Mouse (Mus musculus): ENCODE data around the gene Tnnc1. TPM values are rescaled to one million over a fixed set of nuclear protein-coding genes. Genes with fewer than 3 reads are reported as not detected.

The Tnnc1 gene
- 1 to 10 TPM in 1 of 2 experiments, under 1 TPM in 1; 0.85 to 3.7 TPM for total RNA-seq (2021)
- long read RNA-seq, experiment 1 = 0 reads
- long read RNA-seq, experiment 2 = 0 reads

DNA sequence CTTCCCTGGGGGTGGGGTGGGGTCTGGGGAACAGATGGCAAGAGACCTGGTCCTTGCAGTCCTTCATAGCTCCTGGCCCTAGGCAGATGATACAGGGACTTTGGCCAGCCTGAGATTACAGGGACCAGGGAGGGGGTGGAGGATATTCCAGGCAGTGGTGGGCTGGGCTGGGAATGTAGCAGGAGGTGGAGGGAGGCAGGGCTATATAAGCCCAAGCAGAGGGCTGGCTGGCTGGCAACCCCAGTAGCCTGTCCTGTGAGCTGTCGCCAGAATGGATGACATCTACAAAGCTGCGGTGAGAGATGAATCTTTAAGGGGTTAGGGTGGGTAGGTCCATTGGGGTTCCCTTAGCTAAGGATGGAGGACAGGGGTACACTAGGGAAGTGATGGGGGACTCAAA is at the start of gene Tnnc1:
TSS of gene Tnnc1 (plus strand) at position 229 of the 400 bp plus-strand sequence.
- no peak for DNase-seq (ENCODE audit: low spot score in 2 of 2)

DNA sequence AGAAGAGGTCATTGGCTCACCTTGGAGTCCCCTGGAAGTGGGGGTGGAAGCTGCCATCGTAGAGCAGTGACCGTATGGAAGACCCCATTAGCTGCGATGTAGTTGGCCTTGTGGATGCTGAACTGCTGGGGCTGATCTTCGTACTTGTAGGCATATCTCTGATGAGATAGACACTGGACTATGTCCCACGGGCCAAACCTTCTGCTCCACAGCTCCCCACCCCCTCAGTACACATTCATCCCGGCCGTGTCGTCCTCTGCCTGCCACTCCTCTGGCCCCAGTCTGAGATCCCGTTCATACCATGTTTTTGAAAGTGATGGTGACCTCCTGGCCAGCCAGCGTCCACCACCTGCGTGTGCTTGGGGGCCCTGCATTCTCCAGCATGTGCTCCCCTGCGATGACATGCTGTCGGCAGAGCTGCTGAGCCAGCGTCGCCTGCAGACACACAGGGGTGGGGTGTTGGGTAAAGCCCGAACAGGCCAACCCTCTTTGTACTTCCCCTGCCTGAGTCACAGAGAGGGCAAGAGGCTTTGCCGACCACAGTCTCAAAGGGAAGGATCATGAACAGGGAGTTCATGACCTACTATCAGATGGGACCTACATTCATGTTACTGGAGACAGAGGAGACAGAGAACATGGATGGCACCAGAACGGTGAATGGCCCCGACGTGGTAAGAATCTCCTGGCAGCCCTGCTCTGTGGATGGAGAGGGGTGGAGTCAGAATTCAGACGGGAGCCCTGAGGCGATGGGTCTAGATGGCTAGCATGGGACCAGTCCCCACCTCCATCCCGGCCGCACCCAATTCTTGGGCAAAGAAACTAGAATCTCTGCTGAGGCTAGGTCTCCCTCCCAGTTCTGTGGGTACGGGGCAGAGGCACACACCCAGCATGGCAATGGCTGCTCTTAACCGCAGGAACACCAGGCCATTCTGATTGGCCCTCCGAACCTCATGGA is 47.6 kb upstream of the Tnnc1 start:
- DNase-seq (ENCODE audit: low spot score in 2 of 2) = no peak

DNA sequence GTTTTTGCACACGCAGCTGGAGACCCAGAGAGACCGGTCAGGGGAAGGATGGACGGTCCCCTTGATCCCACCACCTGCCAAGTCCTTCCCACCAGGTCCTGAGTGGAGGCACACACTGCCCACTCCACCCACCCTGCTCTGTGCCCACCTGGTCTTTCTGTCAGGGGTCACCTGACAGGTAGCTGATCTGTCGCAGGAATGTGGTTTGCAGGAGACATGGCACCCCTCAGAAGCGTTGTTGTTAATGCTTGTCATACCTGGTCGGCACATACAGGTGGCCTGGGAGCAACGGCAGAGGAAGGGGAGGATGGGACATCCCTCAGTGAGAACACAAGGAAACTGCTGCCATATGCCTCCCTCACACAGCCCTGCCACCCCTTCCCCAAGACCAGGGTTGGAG is 46.9 kb upstream of the Tnnc1 start:
- DNase-seq (ENCODE audit: low spot score in 2 of 2) = no peak

DNA sequence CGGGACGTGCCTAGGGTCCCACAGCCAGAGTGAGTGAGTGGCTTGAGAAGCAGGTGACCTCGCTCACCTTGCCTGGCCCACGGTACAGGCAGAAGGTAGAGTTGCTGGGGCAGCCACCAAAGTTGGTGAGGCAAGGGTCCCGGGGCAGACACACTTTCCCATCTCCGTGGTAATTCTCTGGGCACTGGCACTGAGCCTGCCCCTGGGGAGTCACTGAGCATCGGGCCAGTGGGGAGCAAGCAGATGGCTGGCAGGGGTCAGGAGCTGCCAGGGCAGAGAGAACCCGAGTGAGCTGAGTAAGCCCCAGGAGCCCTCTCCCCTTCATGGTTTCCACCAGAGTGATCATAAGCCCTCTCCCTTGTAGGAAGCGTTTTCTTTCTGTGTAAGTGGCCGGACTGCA is 46.5 kb upstream of the Tnnc1 start:
- no peak for DNase-seq (ENCODE audit: low spot score in 2 of 2)

DNA sequence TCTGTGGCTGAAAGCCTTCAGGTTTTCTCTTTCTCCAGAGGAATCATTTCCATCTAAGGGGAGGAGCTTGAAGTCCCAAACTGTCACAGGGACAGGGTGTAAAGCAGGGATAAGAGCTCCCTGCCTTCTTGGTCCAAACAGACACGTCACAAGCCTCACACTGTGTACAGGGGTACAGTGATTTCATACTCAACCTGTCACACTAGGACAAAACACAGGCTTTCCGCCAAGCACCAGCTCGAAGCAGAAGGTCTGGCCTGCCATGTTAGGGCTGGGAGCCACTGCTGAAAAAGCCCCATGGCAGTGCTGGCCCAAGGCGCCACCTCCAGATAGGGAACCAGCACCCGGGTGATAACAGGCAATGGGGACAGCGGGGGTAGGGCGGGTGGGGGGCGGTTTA is 44.0 kb upstream of the Tnnc1 start:
- DNase-seq (ENCODE audit: low spot score in 2 of 2) = no peak

DNA sequence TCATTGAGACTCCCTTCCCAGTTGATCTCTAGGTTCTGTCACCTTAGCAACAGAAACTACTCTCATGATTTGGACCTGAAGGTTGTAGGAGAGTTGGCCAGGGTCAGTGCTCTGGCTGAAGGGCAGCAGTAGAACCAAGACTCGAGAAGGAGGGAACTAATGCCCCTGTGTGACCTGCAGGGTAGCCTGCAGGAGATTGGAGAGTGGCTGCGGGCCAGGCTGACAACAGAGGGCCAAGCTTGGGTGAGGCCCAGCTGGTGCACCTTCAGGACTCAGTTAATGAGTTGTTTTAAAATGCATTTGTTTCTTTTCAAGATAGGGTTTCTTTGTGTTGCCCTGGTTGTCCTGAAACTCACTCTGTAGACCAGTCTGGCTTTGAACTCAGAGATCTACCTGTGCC is 43.1 kb upstream of the Tnnc1 start:
- DNase-seq (ENCODE audit: low spot score in 2 of 2) = no peak

DNA sequence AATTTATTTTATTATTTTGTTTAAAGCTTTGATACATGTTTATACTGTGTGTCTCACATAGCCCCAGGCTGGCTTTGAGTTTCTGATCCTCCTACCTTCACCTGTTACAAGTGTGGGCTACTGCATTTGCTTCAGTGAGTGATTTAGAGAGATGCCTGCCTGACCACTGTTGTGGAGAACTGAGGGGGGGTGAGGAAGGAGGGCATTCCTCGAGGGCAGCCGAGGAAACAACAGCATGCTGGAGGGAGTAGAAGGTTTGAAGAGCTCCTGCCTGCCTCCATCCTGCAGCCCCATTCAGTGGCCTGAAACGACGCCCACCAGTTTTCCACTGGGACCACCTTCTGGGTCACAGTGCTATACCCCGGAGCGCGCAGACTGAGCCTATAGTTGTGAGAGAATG is 42.7 kb upstream of the Tnnc1 start:
- DNase-seq (ENCODE audit: low spot score in 2 of 2) = no peak

DNA sequence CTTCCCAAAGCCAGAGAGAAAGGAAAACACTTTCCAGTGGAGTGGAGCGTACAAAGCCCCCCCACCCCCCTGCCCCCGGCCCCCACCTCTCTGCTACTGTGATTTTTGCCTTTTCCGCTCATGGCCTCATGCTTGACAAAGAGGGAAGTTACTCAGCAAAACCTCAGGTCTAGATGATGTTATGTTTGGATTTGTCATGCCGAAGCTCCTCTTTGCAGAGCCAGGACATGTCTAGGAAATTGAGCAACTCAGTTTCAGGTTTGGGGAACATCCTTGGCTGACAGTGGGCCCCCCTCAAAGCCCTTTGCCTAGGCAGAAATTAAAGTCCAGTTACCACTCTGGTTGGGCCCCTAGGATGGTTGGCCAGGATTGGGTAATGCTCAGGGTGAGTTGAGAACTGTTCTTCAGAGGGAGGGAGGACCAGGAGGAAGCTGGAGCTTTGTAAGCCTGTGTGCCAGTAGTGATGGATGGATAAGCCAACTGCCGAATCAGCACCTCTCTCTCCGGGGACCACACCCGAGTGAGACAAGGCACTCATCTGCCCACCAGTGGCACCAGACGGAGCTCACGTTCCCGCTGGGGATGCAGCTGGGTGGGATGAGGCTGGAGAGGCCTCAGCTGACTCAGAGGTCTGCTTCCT is 42.0 kb upstream of the Tnnc1 start:
- no peak for DNase-seq (ENCODE audit: low spot score in 2 of 2)

DNA sequence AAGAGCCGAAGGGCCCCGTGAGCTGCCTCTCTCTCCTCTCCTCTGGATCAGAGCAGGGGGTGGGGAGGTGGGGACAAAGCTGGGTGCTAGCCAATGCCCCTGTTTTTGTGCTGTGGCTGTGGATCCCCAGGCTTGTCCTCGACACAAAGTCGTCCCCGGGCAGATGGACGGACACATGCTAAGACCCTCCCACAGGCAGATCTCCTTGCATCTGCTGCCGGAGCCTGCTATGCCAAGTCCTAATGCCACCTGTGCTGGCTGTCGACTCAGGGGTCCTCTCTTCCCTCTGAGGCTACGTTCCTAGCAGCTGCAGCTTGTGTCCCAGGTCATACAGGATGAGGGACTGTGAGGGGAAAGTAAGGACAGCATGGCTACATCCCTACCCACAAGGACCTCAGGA is 41.3 kb upstream of the Tnnc1 start:
- no peak for DNase-seq (ENCODE audit: low spot score in 2 of 2)

DNA sequence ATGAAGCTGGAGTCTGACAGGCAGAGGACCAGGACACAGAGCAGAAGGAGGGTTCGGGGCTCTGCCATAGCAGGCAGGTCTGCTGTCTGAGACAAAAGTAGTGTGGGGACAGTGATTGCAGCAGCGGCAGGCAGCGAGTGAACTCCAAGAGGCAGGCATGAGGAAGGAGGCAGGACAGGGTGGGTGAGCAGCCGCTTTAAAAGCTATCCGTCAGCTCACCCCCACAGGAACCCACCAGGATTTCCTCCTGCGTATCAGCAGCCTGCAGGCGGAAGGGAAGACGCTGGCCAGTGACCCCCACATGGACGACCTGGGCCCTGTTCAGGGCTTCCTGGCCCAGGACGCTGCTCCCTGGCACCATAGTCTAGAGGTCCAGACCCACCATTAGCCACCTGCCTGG is 39.7 kb upstream of the Tnnc1 start, which contains the start of gene Stab1:
TSS of gene Stab1 (minus strand) at position 217 of the 400 bp plus-strand sequence.
- no peak for DNase-seq (ENCODE audit: low spot score in 2 of 2)

DNA sequence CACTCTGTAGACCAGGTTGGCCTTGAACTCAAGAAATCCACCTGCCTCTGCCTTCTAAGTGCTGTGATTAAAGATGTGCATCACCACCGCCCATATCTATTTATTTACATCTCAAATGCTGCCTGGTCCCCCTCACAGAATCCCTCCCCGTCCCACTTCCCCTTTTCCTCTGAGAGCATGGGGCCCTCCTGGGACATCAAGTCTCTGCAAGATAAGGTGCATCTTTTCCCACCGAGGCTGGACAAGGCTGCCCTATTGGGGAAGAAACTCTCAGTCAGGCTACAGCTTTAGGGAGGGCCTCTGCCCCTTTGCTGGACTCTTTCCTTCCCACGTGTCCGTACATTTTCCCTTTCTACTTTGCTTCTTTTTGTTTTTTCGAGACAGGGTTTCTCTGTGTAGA is 38.6 kb upstream of the Tnnc1 start:
- no peak for DNase-seq (ENCODE audit: low spot score in 2 of 2)

DNA sequence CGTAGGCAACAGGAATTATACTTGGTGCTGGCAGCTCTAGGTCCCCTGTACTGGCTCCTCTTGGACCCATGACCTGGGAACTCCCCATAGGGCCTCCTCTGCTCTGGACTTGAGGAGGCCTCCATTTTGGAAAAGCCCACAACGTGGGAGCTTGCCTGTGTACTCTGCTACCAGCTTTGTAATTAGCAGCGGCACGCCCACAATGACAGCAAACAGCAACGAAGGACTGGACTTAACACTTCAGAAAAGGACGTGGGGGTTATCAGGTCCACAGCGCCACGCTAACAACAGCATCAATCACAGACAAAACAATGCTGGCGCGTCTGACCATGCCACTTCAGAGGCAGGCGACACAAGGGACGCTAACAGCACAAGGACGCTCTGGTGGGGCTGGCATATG is 37.1 kb upstream of the Tnnc1 start:
- DNase-seq (ENCODE audit: low spot score in 2 of 2) = no peak

DNA sequence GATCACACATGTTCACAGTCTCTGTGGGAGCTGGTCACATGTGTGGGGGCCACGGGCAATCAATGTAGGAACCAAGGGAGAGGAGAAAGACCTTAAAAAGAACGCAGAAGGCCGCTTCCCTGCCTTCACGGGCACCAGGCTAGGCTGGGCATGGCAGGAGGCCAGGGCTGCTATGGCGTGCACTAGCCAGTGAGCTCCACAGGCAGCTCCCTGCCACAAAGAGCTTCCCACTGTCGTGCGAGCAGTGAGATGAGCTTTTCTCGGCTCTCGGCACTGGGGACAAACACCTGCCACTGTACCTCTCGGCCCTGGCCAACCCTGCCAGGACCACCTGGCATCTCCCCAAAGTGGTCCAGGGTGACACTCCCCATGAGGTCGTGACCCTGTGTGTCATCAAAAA is 36.7 kb upstream of the Tnnc1 start:
- no peak for DNase-seq (ENCODE audit: low spot score in 2 of 2)

DNA sequence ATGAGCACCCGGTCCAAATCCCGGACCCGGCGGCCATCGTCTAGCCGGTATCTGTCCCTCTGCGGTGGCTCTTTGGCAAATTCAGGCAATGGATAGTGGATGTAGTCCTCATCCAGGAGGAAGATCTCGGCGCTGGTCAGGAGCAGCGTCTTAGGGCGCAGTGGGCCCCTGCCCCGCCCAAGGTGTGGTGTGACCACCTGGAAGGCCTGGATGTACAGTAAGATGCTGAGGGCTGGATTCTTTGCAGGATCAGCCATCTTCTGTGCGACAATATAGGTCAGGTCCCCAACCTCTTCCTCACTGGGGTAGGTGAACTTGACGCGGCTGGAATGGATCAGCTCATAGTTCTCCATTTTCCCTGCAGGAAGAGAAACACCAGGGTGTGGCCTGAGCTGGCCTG is 36.3 kb upstream of the Tnnc1 start:
- DNase-seq (ENCODE audit: low spot score in 2 of 2) = no peak

DNA sequence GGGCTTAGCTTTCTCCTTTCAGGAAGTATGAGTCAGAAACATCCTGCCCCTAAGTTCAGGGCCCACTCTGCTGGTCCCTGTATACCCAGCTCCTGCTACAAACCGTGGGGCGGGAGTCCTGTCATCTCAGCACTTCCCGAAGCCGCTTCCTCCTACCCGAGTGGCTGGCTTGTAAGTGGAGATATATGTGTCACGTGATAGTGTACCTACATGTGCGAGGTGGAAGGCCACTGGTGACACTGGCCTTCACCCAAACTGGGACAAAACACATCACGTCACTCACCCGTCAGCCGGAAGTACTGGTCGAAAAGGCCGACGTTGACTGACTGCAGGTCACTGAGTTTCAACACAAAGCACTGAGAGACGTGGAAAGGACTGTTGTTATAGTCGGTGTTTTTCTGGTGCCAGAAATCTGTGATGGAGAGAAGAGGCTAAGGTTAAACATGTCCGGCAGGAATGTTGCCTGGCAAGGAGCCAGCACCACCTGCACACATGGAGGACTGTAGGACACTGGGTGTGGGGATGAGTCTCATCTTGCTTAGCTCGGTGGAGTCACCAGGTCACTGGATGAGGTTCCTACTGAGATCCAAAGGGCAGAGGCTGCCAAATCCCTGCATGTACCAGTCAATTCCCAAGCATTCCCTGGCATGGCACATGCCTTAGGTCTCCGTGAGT is 35.2 kb upstream of the Tnnc1 start:
- DNase-seq (ENCODE audit: low spot score in 2 of 2) = no peak

DNA sequence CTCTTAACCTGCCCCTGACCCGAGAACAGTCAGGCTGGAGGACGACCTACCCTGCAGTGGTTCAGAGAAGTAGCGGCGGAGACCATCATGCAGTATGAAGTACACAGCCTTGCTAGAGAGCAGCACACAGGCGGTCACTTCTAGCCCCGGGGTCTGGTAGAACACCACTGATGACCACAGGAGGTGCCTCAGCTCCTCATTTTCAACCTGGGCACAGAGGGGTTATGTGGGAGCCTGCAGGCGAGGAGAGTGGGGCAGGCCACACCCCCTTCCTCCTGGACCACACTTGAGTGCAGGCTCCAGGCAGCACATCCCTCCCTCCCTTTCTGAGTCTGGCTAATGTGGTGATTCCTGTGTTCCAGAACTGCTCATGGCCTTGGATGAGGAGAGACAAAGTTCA is 34.6 kb upstream of the Tnnc1 start:
- DNase-seq (ENCODE audit: low spot score in 2 of 2) = no peak

DNA sequence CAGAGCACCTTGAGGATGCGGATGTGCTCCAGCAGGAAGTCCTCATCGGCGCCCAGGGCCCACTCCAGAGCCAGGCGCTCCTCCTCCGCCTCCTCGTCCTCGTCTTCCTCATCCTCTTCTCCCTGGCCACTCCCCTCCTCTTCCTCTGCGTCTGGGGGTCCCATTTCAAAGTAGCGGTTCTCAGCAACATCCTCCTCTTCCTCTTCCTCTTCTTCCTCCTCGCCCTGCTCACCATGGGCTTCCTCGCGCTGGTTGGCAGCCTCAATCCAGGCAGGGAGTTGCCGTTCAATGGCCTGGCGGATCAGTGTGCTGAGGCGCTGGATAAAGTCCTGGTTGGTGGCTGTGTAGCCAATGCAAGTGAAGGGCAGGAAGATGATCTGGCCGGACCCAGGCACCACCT is 30.8 kb upstream of the Tnnc1 start:
- no peak for DNase-seq (ENCODE audit: low spot score in 2 of 2)

DNA sequence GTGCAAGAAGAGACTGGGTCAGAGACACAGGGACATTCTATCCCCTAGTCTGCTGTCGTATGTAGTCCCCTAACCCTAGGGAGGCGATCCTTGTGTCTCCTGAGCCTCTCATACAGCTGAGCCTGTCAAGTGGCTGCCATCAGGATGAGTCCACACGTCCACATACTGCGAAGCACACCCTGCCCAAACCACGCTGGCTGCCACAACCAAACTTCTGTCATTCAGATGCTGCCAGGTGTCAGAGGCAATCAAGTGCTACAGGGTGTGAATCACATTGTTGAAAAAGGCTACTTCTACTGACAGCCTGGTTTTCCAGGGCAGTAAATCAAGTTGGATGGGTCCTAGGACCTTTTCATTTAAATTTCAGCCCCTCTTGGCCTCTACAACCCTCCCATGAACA is 30.4 kb upstream of the Tnnc1 start:
- DNase-seq (ENCODE audit: low spot score in 2 of 2) = no peak

DNA sequence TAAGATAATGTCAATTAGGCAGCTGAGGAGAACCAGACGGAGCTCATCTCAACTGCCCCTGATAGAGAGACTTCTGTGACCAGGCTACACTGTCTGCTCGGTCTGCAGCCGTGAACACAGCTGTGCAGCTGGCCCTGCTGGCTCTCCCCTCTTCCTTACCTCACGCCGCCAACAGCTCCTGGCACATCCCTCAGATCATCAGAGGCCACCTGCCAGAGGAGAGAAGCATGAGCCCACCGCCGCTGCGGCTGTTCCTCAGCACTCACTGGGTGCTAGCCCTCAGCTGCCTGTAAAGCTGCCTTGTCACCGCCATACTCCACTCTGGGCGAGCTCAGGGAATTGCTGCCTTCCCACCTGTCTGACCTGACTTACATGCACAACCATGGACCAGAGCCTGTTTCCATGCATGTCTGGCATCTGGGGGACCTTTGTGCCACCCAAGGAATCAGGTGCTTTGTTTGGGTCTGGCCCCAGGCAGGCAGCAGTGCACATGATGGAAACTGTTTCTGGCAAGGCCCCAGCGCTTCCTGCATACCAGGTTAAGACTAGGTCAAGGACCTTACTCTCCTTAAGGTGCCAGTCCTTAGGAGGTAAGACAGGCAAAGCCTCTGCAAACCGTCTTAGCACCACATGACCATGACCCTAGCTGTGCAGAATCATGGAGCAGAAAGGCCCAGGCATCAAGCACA is 28.3 kb upstream of the Tnnc1 start:
- DNase-seq (ENCODE audit: low spot score in 2 of 2) = no peak

DNA sequence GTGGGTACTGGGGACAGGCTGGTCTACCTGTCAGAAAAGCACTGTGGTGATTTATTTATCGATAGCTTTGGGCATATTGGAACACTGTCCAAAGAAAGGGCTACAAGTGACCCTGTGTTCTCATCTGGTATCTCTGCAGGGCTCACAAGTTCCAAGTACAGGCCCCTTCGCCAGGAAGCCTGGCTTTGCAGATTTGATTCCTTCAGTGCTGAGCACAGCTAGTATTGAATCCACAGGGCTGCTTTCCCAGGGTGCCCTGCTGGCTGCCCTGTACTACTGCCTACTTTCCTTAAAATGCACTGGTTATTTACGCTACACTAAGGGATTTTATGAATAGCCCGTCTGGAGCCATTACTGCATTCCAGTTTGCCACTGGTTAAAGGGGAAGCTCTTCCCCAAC is 26.6 kb upstream of the Tnnc1 start:
- no peak for DNase-seq (ENCODE audit: low spot score in 2 of 2)

DNA sequence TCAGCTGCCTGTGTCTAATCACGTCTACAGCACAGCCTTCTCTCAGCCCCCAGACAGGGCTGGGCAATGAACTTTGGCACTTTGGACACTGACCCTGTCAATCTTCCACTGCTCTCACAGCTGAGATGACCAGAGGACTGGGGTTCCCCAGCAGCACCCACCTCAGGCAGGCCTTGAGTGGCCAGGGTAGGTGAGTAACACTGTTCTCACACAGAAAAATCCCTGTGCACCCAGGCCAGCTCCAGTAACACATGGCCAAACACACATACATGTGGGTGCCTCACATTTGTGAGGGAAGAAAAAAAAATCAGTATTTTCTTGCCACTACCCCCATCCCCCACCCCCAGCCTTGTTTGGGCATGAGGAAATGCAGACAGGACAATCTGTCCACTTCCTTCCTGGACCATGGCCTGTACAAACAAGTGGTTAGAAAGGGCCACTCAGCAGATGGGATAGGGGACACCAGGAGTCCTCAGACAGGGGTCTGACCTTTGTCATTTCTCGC is 25.3 kb upstream of the Tnnc1 start:
- no peak for DNase-seq (ENCODE audit: low spot score in 2 of 2)

Data from layer of hippocampus, postnatal 14 days (tissue).